Mouse (Mus musculus) limb, embryonic 11.5 days (tissue): ENCODE data around the gene Pdgfd. TPM values are rescaled to one million over a fixed set of nuclear protein-coding genes. Genes with fewer than 3 reads are reported as not detected.

Experiments
- ATAC-seq: fragments of 200-750 bp; cut with Nextera tagmentation; 2 replicates; pipeline ENCODE4 v1.8.0; 2017; ENCODE audit warnings: low read depth; ENCODE audit not compliant: insufficient number of reproducible peaks, low FRiP score, low TSS enrichment
- DNase-seq: peaks from one replicate; pipeline ENCODE4 v3.0.0-alpha.2; 2015; ENCODE audit warnings: low spot score
- H3K27ac ChIP-seq: fragments of 300-500 bp; sonication (generic); replicated peaks from 2 replicates; pipeline ENCODE4 v1.5.1; 2014; ENCODE audit warnings: low read depth, mild to moderate bottlenecking, low read length
- H3K27me3 ChIP-seq: fragments of 300-500 bp; sonication (generic); 2 replicates; pipeline ENCODE4 v1.6.1; 2014; ENCODE audit warnings: mild to moderate bottlenecking, low read length, mixed read lengths; ENCODE audit not compliant: control insufficient read depth, insufficient read depth
- H3K36me3 ChIP-seq: fragments of 300-500 bp; sonication (generic); 2 replicates; pipeline ENCODE4 v1.6.1; 2014; ENCODE audit warnings: mild to moderate bottlenecking, low read length, moderate library complexity, mixed read lengths; ENCODE audit not compliant: control insufficient read depth, insufficient read depth
- H3K4me1 ChIP-seq: fragments of 300-500 bp; sonication (generic); 2 replicates; pipeline ENCODE4 v1.6.1; 2014; ENCODE audit warnings: low read length, mixed read lengths; ENCODE audit not compliant: control insufficient read depth, insufficient read depth
- H3K4me2 ChIP-seq: fragments of 300-500 bp; sonication (generic); 2 replicates; pipeline ENCODE4 v1.6.1; 2014; ENCODE audit warnings: low read depth, mild to moderate bottlenecking, moderate library complexity; ENCODE audit not compliant: severe bottlenecking
- H3K4me3 ChIP-seq: fragments of 300-500 bp; sonication (generic); 2 replicates; pipeline ENCODE4 v1.5.1; 2014; ENCODE audit warnings: low read depth, low read length
- H3K9ac ChIP-seq: fragments of 300-500 bp; sonication (generic); 2 replicates; pipeline ENCODE4 v1.6.1; 2014; ENCODE audit warnings: mild to moderate bottlenecking, low read length
- H3K9me3 ChIP-seq: fragments of 300-500 bp; sonication (generic); 2 replicates; pipeline ENCODE4 v1.6.1; 2016; ENCODE audit warnings: low read length; ENCODE audit not compliant: control insufficient read depth
- WGBS: fragments of 180-500 bp; shearing (Covaris S2); extraction: QIAGEN DNeasy Blood & Tissue Kit; methylation state at CpG from one replicate; pipeline ENCODE4 v1.1.7; 2014; 5-methylcytosine and 5-hydroxymethylcytosine counted together
- polyA plus RNA-seq: library from polyadenylated mRNA; unstranded; fragments of >200 nt; fragmentation: Nextera tagmentation; extraction: Ambion mirVana; gene quantifications from 2 replicates; pipeline ENCODE4 v1.2.1, GENCODE M21; 2014

Pdgfd gene
- polyA plus RNA-seq, 1 experiment from 2014 or later, result 7.7 TPM

GRCm38 (mm10) chr9:6333499-6333898 lies 165.1 kb downstream of the Pdgfd start:
- Histone ChIP-seq H3K9ac (no peak overlapping the region), H3K36me3 (no peaks in the 10 kb centered on the region), H3K9me3 (no peaks in the 10 kb centered on the region), H3K27me3 (no peaks in the 10 kb centered on the region), H3K4me3 (no peak overlapping the region), H3K4me1 (no peaks in the 10 kb centered on the region), H3K27ac (no peak overlapping the region), H3K4me2 (no peak overlapping the region)
- DNase-seq (no peak), ATAC-seq (no peak)
- WGBS, result 75% methylated on average over 1 of the region's 1 CpGs

- H3K4me1 ChIP-seq, result no peaks in the 10 kb centered on the region
- DNase-seq (no peak), ATAC-seq (no peak)
- H3K27me3 ChIP-seq, result no peaks in the 10 kb centered on the region
- H3K4me2 ChIP-seq, result no peak overlapping the region
- H3K9me3 ChIP-seq, result no peaks in the 10 kb centered on the region
- H3K9ac ChIP-seq, result no peak overlapping the region
- H3K4me3 ChIP-seq, result no peak overlapping the region
- no peak overlapping the region for H3K27ac ChIP-seq
- 66% methylated on average over 2 of the region's 2 CpGs for WGBS
- H3K36me3 ChIP-seq, result no peaks in the 10 kb centered on the region
These were observed 167.9 kb downstream of the Pdgfd start for GRCm38 (mm10) chr9:6336236-6336635.

GRCm38 (mm10) chr9:6337891-6338290 lies 169.5 kb downstream of the Pdgfd start:
- H3K9ac ChIP-seq, result no peak overlapping the region

GRCm38 (mm10) chr9:6338344-6338743 lies 170.0 kb downstream of the Pdgfd start:
- Histone ChIP-seq H3K9me3 (no peaks in the 10 kb centered on the region), H3K9ac (no peak overlapping the region), H3K36me3 (no peaks in the 10 kb centered on the region), H3K4me3 (no peak overlapping the region), H3K27ac (no peak overlapping the region), H3K27me3 (no peaks in the 10 kb centered on the region), H3K4me2 (no peak overlapping the region), H3K4me1 (no peaks in the 10 kb centered on the region)
- no peak for ATAC-seq
- WGBS, result 86% methylated on average over 3 of the region's 3 CpGs
- no peak for DNase-seq

More at GRCm38 (mm10) chr9:6337891-6338290, 169.5 kb downstream of the Pdgfd start:
- no peak overlapping the region for H3K27ac ChIP-seq
- H3K4me2 ChIP-seq, result no peak overlapping the region
- DNase-seq (no peak), ATAC-seq (no peak)
- WGBS, result 87% methylated on average over 2 of the region's 2 CpGs
- no peaks in the 10 kb centered on the region for H3K4me1 ChIP-seq
- H3K9me3 ChIP-seq, result no peaks in the 10 kb centered on the region
- no peak overlapping the region for H3K4me3 ChIP-seq
- H3K36me3 ChIP-seq, result no peaks in the 10 kb centered on the region
- no peaks in the 10 kb centered on the region for H3K27me3 ChIP-seq

GRCm38 (mm10) chr9:6339394-6339793 lies 171.0 kb downstream of the Pdgfd start:
- 75% methylated on average over 1 of the region's 1 CpGs for WGBS
- Histone ChIP-seq H3K27me3 (no peaks in the 10 kb centered on the region), H3K4me2 (no peak overlapping the region), H3K9me3 (no peaks in the 10 kb centered on the region), H3K36me3 (no peaks in the 10 kb centered on the region), H3K4me1 (no peaks in the 10 kb centered on the region), H3K4me3 (no peak overlapping the region), H3K27ac (no peak overlapping the region), H3K9ac (no peak overlapping the region)
- DNase-seq (no peak), ATAC-seq (no peak)

GRCm38 (mm10) chr9:6340750-6341149 lies 172.4 kb downstream of the Pdgfd start:
- no peak for DNase-seq
- Histone ChIP-seq H3K9ac (no peak overlapping the region), H3K4me2 (no peak overlapping the region), H3K27me3 (no peaks in the 10 kb centered on the region), H3K27ac (no peak overlapping the region), H3K36me3 (no peaks in the 10 kb centered on the region), H3K9me3 (no peaks in the 10 kb centered on the region), H3K4me3 (no peak overlapping the region), H3K4me1 (no peaks in the 10 kb centered on the region)
- no peak for ATAC-seq

GRCm38 (mm10) chr9:6342854-6343253 lies 174.5 kb downstream of the Pdgfd start:
- H3K9ac ChIP-seq, result no peak overlapping the region
- H3K36me3 ChIP-seq, result no peaks in the 10 kb centered on the region
- no peak for ATAC-seq
- no peak for DNase-seq
- H3K27me3 ChIP-seq, result no peaks in the 10 kb centered on the region
- no peaks in the 10 kb centered on the region for H3K9me3 ChIP-seq
- no peak overlapping the region for H3K27ac ChIP-seq
- 95% methylated on average over 10 of the region's 10 CpGs for WGBS
- H3K4me2 ChIP-seq, result no peak overlapping the region
- no peaks in the 10 kb centered on the region for H3K4me1 ChIP-seq
- no peak overlapping the region for H3K4me3 ChIP-seq

- H3K27me3 ChIP-seq, result no peaks in the 10 kb centered on the region
- no peaks in the 10 kb centered on the region for H3K36me3 ChIP-seq
- no peak overlapping the region for H3K4me3 ChIP-seq
- DNase-seq, result no peak
- no peak overlapping the region for H3K27ac ChIP-seq
- no peaks in the 10 kb centered on the region for H3K9me3 ChIP-seq
- no peak overlapping the region for H3K4me2 ChIP-seq
- no peak for ATAC-seq
- WGBS, result 49% methylated on average over 2 of the region's 2 CpGs
- H3K9ac ChIP-seq, result no peak overlapping the region
- H3K4me1 ChIP-seq, result no peaks in the 10 kb centered on the region
These were observed 176.1 kb downstream of the Pdgfd start for GRCm38 (mm10) chr9:6344514-6344913.

GRCm38 (mm10) chr9:6344924-6345323 lies 176.5 kb downstream of the Pdgfd start:
- Histone ChIP-seq H3K27me3 (no peaks in the 10 kb centered on the region), H3K9me3 (no peaks in the 10 kb centered on the region), H3K27ac (no peak overlapping the region), H3K4me2 (no peak overlapping the region), H3K9ac (no peak overlapping the region), H3K36me3 (no peaks in the 10 kb centered on the region), H3K4me3 (no peak overlapping the region), H3K4me1 (no peaks in the 10 kb centered on the region)
- 76% methylated on average over 4 of the region's 4 CpGs for WGBS
- ATAC-seq, result peak; percentile 54; the same call in 1 of the 2 replicates
- no peak for DNase-seq
